Mouse (Mus musculus): ENCODE data around the gene Gm42957. TPM values are rescaled to one million over a fixed set of nuclear protein-coding genes. Genes with fewer than 3 reads are reported as not detected.

Gene Gm42957
- polyA plus RNA-seq, 1 experiment from 2014 or later, result 0.09 TPM

- under 1% methylated on average over 40 of the region's 40 CpGs for WGBS
- peak overlapping the region; percentile 76 for H3K9ac ChIP-seq (ENCODE audit: low read length)
- H3K9me3 ChIP-seq (replicated peaks; ENCODE audit: control insufficient read depth, low read length), result no peaks in the 10 kb centered on the region
- peak overlapping the region; percentile 48 for H3K4me3 ChIP-seq (replicated peaks; ENCODE audit: low read length)
- peaks cover 6% of the 10 kb centered on the region; the same call in 1 of the 2 replicates for H3K27me3 ChIP-seq (ENCODE audit: control insufficient read depth, insufficient read depth, low read length)
- H3K36me3 ChIP-seq (ENCODE audit: control insufficient read depth, insufficient read depth, low read length), result no peaks in the 10 kb centered on the region
- peak overlapping the region; percentile 79 for H3K27ac ChIP-seq (ENCODE audit: low read length)
- no peak for ATAC-seq (ENCODE audit: insufficient read depth, low FRiP score)
- peaks cover 29% of the 10 kb centered on the region for H3K4me1 ChIP-seq (ENCODE audit: control insufficient read depth, insufficient read depth, low read length)
- H3K4me2 ChIP-seq (ENCODE audit: low read depth, low read length), result peak overlapping the region; percentile 94
These were observed 37.8 kb upstream of the Gm42957 start for GRCm38 (mm10) chr3:96597435-96597891.

- H3K4me1 ChIP-seq (ENCODE audit: control insufficient read depth, insufficient read depth, low read length), result peaks cover 34% of the 10 kb centered on the region
- no peak for ATAC-seq (ENCODE audit: insufficient read depth, low FRiP score)
- H3K27me3 ChIP-seq (ENCODE audit: control insufficient read depth, insufficient read depth, low read length), result peaks cover 6% of the 10 kb centered on the region; the same call in 1 of the 2 replicates
- 3% methylated on average over 54 of the region's 54 CpGs for WGBS
- peak overlapping the region; percentile 76 for H3K9ac ChIP-seq (ENCODE audit: low read length)
- peak overlapping the region; percentile 79 for H3K27ac ChIP-seq (ENCODE audit: low read length)
- peak overlapping the region; percentile 48 for H3K4me3 ChIP-seq (replicated peaks; ENCODE audit: low read length)
- H3K9me3 ChIP-seq (replicated peaks; ENCODE audit: control insufficient read depth, low read length), result no peaks in the 10 kb centered on the region
- no peaks in the 10 kb centered on the region for H3K36me3 ChIP-seq (ENCODE audit: control insufficient read depth, insufficient read depth, low read length)
- peak overlapping the region; percentile 94 for H3K4me2 ChIP-seq (ENCODE audit: low read depth, low read length)
These were observed 36.9 kb upstream of the Gm42957 start for GRCm38 (mm10) chr3:96598156-96599068.

GRCm38 (mm10) chr3:96599069-96599393 is 36.2 kb upstream of the Gm42957 start:
- 56% methylated on average over 8 of the region's 8 CpGs for WGBS
- peak overlapping the region; percentile 94; the same call in 1 of the 2 replicates for H3K4me2 ChIP-seq (ENCODE audit: low read depth, low read length)
- no peak overlapping the region for H3K27ac ChIP-seq (ENCODE audit: low read length)
- peaks cover 37% of the 10 kb centered on the region for H3K4me1 ChIP-seq (ENCODE audit: control insufficient read depth, insufficient read depth, low read length)
- H3K9ac ChIP-seq (ENCODE audit: low read length), result no peak overlapping the region
- H3K27me3 ChIP-seq (ENCODE audit: control insufficient read depth, insufficient read depth, low read length), result peaks cover 6% of the 10 kb centered on the region; the same call in 1 of the 2 replicates
- no peak for ATAC-seq (ENCODE audit: insufficient read depth, low FRiP score)
- H3K9me3 ChIP-seq (replicated peaks; ENCODE audit: control insufficient read depth, low read length), result no peaks in the 10 kb centered on the region
- H3K36me3 ChIP-seq (ENCODE audit: control insufficient read depth, insufficient read depth, low read length), result no peaks in the 10 kb centered on the region
- H3K4me3 ChIP-seq (replicated peaks; ENCODE audit: low read length), result no peak overlapping the region

- no peak for ATAC-seq (ENCODE audit: insufficient read depth, low FRiP score)
- H3K9ac ChIP-seq (ENCODE audit: low read length), result no peak overlapping the region
- no peak overlapping the region for H3K4me3 ChIP-seq (replicated peaks; ENCODE audit: low read length)
- H3K27ac ChIP-seq (ENCODE audit: low read length), result no peak overlapping the region
- H3K4me2 ChIP-seq (ENCODE audit: low read depth, low read length), result no peak overlapping the region
- whole genome bisulfite sequencing, result 69% methylated on average over 3 of the region's 3 CpGs
- H3K36me3 ChIP-seq (ENCODE audit: control insufficient read depth, insufficient read depth, low read length), result no peaks in the 10 kb centered on the region
- no peaks in the 10 kb centered on the region for H3K9me3 ChIP-seq (replicated peaks; ENCODE audit: control insufficient read depth, low read length)
- H3K27me3 ChIP-seq (ENCODE audit: control insufficient read depth, insufficient read depth, low read length), result peaks cover 6% of the 10 kb centered on the region; the same call in 1 of the 2 replicates
- peaks cover 37% of the 10 kb centered on the region for H3K4me1 ChIP-seq (ENCODE audit: control insufficient read depth, insufficient read depth, low read length)
These were observed 35.9 kb upstream of the Gm42957 start for GRCm38 (mm10) chr3:96599411-96599810.

GRCm38 (mm10) chr3:96600639-96601250 is 34.5 kb upstream of the Gm42957 start, which contains the start of gene Lix1l:
Lix1l (plus strand) TSS chr3:96601149.
- no peaks in the 10 kb centered on the region for H3K36me3 ChIP-seq (ENCODE audit: control insufficient read depth, insufficient read depth, low read length)
- ATAC-seq (ENCODE audit: insufficient read depth, low FRiP score), result peak; percentile 91
- peak within 1 kb of the TSS; percentile 97 for H3K27ac ChIP-seq (ENCODE audit: low read length)
- H3K4me2 ChIP-seq (ENCODE audit: low read depth, low read length), result peak within 1 kb of the TSS; percentile 64
- H3K4me3 ChIP-seq (replicated peaks; ENCODE audit: low read length), result peak within 1 kb of the TSS; percentile 71
- no peaks in the 10 kb centered on the region for H3K9me3 ChIP-seq (replicated peaks; ENCODE audit: control insufficient read depth, low read length)
- under 1% methylated on average over 27 of the region's 27 CpGs for WGBS
- H3K9ac ChIP-seq (ENCODE audit: low read length), result peak within 1 kb of the TSS; percentile 88
- no peaks in the 10 kb centered on the region; the same call in 1 of the 2 replicates for H3K27me3 ChIP-seq (ENCODE audit: control insufficient read depth, insufficient read depth, low read length)
- H3K4me1 ChIP-seq (ENCODE audit: control insufficient read depth, insufficient read depth, low read length), result peaks cover 34% of the 10 kb centered on the region

GRCm38 (mm10) chr3:96601251-96601787 is 34.0 kb upstream of the Gm42957 start:
- peak overlapping the region; percentile 88 for H3K9ac ChIP-seq (ENCODE audit: low read length)
- H3K9me3 ChIP-seq (replicated peaks; ENCODE audit: control insufficient read depth, low read length), result no peaks in the 10 kb centered on the region
- H3K27ac ChIP-seq (ENCODE audit: low read length), result peak overlapping the region; percentile 97
- WGBS, result under 1% methylated on average over 28 of the region's 40 CpGs
- peak overlapping the region; percentile 71 for H3K4me3 ChIP-seq (replicated peaks; ENCODE audit: low read length)
- ATAC-seq (ENCODE audit: insufficient read depth, low FRiP score), result peak; percentile 54
- peak overlapping the region; percentile 64 for H3K4me2 ChIP-seq (ENCODE audit: low read depth, low read length)
- peaks cover 29% of the 10 kb centered on the region for H3K4me1 ChIP-seq (ENCODE audit: control insufficient read depth, insufficient read depth, low read length)
- H3K27me3 ChIP-seq (ENCODE audit: control insufficient read depth, insufficient read depth, low read length), result no peaks in the 10 kb centered on the region
- H3K36me3 ChIP-seq (ENCODE audit: control insufficient read depth, insufficient read depth, low read length), result no peaks in the 10 kb centered on the region

- no peak for ATAC-seq (ENCODE audit: insufficient read depth, low FRiP score)
- Histone ChIP-seq H3K9ac (ENCODE audit: low read length) (peak overlapping the region; percentile 88), H3K27ac (ENCODE audit: low read length) (peak overlapping the region; percentile 97), H3K4me3 (replicated peaks; ENCODE audit: low read length) (peak overlapping the region; percentile 71), H3K27me3 (ENCODE audit: control insufficient read depth, insufficient read depth, low read length) (no peaks in the 10 kb centered on the region), H3K9me3 (replicated peaks; ENCODE audit: control insufficient read depth, low read length) (no peaks in the 10 kb centered on the region), H3K36me3 (ENCODE audit: control insufficient read depth, insufficient read depth, low read length) (no peaks in the 10 kb centered on the region), H3K4me2 (ENCODE audit: low read depth, low read length) (peak overlapping the region; percentile 64), H3K4me1 (ENCODE audit: control insufficient read depth, insufficient read depth, low read length) (peaks cover 22% of the 10 kb centered on the region)
- WGBS, result 29% methylated on average over 10 of the region's 10 CpGs
These were observed 33.2 kb upstream of the Gm42957 start for GRCm38 (mm10) chr3:96601941-96602703.

- ATAC-seq (ENCODE audit: insufficient read depth, low FRiP score), result no peak
- Histone ChIP-seq H3K9ac (ENCODE audit: low read length) (peak overlapping the region; percentile 88), H3K4me3 (replicated peaks; ENCODE audit: low read length) (peak overlapping the region; percentile 71), H3K4me1 (ENCODE audit: control insufficient read depth, insufficient read depth, low read length) (peaks cover 20% of the 10 kb centered on the region), H3K36me3 (ENCODE audit: control insufficient read depth, insufficient read depth, low read length) (no peaks in the 10 kb centered on the region), H3K27ac (ENCODE audit: low read length) (peak overlapping the region; percentile 97), H3K9me3 (replicated peaks; ENCODE audit: control insufficient read depth, low read length) (no peaks in the 10 kb centered on the region), H3K27me3 (ENCODE audit: control insufficient read depth, insufficient read depth, low read length) (no peaks in the 10 kb centered on the region), H3K4me2 (ENCODE audit: low read depth, low read length) (peak overlapping the region; percentile 64)
- WGBS, result 29% methylated on average over 5 of the region's 5 CpGs
These were observed 32.6 kb upstream of the Gm42957 start for GRCm38 (mm10) chr3:96602704-96603084.
